Mouse (Mus musculus) T-helper 17 cell (primary cell): Measurements from ENCODE around the gene Olfr382.
"Not testable (repeated sequence)": the region's sequence is repeated elsewhere in the genome, so short reads cannot be mapped to it uniquely, and the experiment has no call there.

Experiments used
- in situ Hi-C, 2 experiments: fragments of 300-600 bp; cut with MboI, MseI; formaldehyde crosslinking; loops; 1 replicate in 1 of 2; 2 replicates in 1 of 2; pipeline ENCODE4 v1.15.1; 2025; ENCODE audit warnings: high pct_unique_total_duplicates in 2 of 2

Olfr382 gene

DNA sequence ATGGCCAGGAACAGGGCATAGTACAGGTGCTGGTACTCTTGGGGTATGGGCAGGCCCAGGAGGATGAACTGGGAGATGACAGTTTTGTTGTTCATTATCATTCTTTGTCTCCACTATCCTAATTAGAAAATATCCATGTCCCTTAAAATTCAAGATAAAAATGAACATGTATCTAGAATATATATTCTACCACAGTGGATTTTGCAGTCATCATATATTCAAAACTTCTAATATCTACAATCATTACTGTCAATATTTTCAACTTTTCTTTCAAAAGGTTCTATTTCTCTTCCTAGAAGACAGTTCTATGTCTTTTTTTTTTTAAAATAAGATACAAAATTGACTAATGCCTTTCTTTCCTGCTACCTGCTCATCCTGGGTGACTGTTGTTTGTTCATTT lies at the start of gene Olfr382:
Olfr382 (minus strand) TSS at position 101 of the 400 bp plus-strand sequence.
- in situ Hi-C loops, result no loop called here

- in situ Hi-C loops, result not testable (repeated sequence)
Measured at GRCm38 (mm10) chr11:73528971-73529370, 12.0 kb upstream of the Olfr382 start.

DNA sequence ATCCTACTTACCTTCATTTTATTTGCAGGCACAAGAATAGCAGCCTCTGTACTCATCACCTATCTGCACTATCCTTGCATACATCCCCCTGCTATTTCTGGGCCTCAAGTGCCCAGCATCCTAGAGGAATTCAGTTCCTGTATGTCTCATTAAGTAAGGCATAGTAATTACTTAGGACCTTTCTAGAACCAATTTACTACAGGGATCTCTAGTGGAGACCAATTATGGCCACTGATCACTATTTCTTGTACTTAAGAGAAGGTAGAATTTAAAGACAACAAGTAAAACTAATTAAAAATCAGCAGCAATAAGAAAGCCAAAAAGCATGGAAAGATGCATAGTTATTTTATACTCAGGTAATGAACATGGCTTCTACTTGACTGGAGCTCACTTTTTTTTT lies 25.5 kb downstream of the Olfr382 start, which contains the start of gene Olfr381:
Olfr381 (minus strand) TSS at position 101 of the 400 bp plus-strand sequence.
- in situ Hi-C loops, result no loop called here
